Mouse (Mus musculus) CH12F3 (cell line): Measurements from ENCODE around the gene Slc15a2.

Experiments
- in situ Hi-C: fragments of 300-500 bp; cut with MboI; formaldehyde crosslinking; loops from 2 replicates; pipeline ENCODE4 v1.14.3; 2020; ENCODE audit warnings: low sequenced_read_pairs

Slc15a2 gene

GRCm38 (mm10) chr16:36770830-36771229 is 13.9 kb downstream of the Slc15a2 start:
- in situ Hi-C loops: no loop called here

GRCm38 (mm10) chr16:36770191-36770771 is 14.5 kb downstream of the Slc15a2 start:
- in situ Hi-C loops: no loop called here

DNA sequence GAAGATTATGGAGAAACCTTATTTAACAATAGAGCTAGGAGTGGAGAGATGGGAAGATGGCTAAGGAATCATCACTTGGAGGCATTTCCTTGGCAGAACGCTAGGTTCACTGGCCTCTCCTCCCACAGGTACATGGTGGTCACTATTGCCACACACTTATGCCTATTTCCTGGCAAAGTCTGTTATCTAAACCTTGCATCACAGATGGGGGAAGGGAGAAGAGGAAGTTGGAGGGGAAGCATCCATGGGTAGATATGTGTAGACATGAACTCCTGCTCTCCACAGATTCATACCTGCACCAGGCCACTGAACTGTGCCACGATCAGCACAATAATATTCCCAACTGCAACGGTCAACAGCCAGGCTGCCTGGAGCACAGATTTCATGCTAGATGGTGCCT is 32.8 kb downstream of the Slc15a2 start:
- in situ Hi-C loops: no loop called here

- in situ Hi-C loops: no loop called here
Measured at GRCm38 (mm10) chr16:36747767-36748166, 37.0 kb downstream of the Slc15a2 start.

DNA sequence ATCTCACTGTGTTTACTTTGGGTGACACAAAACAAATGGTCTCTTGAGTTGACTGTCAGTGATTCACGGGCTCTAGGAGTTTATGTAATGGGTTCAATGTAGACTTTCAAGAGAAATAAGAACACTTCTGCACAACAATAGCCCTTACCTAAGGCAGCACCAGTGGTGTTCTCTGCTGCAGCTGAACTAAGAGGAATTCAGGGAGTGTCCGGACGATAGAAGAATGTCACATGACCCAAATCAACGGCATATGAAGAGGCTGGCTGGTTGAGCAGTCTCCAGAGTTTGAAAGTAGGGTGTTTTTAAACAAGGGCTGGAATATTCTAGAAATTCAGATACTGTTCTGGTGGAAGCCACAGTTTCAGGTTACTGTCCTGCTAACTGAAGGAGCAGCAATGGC is 37.7 kb downstream of the Slc15a2 start:
- in situ Hi-C loops: no loop called here

GRCm38 (mm10) chr16:36743580-36743979 is 41.2 kb downstream of the Slc15a2 start:
- in situ Hi-C loops: no loop called here

DNA sequence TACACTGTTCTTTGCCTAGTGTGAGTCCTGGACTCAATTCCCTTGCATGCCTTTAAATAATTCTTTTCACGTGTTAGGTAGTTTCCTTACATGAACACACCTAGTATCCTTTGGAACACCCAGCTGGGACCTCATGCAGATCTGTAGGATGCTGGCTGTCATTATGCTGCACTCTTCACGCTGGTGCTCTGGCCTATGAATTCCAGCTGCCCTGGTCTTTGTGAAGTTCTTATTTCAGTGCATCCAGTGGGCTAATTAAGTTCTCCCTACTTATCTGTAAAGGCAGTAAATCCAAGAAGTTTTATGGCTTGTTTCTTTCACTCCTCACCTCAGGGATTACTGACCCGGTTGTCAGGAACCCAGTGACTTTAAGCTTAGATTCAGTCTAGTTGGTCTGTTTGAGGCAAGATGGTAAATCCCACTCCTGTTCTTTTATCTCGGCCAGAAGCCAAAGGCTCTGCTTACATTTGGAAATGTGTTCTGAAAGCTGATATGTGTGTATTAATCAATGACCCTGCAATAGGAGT is 45.3 kb downstream of the Slc15a2 start:
- in situ Hi-C loops: no loop called here

DNA sequence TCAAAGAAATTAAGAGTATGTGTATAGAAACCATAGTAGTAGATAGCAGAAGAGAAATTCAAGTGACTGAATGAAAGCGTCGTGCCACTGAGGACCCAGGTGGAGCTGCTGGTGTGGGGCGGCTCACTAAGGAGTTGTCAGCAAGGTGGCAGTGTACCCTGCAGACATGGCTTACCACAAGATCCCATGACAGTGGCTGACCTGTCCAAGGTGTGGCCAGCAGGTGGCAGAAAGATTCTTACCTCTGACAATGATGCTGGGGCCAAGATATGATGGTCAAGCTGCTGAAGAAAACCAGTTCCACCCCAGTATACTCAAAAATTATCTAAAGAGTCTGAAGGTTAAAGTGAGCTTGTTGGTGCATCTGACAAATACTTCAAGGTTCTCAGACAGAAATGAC is 49.3 kb downstream of the Slc15a2 start:
- in situ Hi-C loops: no loop called here

GRCm38 (mm10) chr16:36733827-36734226 is 50.9 kb downstream of the Slc15a2 start:
- in situ Hi-C loops: no loop called here

DNA sequence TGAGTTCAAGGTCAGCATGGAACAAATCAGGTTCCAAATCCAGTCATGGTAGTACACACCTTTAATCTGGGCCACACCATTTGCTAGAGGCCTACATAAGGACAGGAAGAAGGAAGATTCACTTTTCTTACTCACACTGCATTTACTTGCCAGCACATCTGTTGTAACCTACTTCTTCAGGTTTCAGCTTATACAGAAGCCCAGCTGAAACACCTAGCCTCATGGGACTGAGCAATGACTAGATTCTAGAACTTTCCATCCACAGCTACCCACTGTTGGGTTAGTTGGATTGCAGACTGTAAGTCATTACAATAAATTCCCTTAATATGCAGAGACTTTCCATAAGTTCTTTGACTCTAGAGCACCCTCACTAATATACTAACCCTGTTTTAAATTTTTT is 52.2 kb downstream of the Slc15a2 start:
- in situ Hi-C loops: no loop called here

GRCm38 (mm10) chr16:36728959-36729358 is 55.8 kb downstream of the Slc15a2 start:
- in situ Hi-C loops: loop anchor here (5.0 to 10.0 kb wide), 2 partner anchors 83 to 254 kb away; no protein-coding TSS in a partner anchor

DNA sequence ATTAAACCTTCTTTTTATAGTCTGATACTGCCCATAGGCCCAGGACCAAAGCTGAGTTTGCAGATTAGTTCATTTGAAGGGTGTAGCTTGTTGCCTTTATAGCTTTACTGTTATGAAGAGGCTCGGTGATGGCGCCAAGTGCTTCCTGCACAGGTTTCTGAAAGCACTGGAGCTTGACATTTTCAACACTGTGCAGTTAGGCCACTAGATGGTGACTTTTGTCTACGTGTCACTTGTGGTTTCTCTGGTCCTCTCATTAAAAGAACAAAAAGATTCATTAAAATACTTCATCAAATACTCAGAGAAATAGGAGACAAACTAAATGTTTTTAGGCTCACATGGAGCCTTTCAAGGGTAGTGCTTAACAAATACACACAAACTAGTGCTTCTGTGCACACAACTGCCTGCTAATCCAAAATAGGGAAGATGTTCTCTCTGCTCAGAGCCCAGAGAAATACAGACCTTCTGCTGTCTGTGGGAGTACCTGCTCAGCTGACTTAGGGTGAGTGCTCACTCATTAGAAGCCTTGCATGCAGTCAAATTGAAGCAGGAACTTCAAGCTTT is 60.8 kb downstream of the Slc15a2 start:
- in situ Hi-C loops: loop anchor here (10.0 kb wide), 1 partner anchor 249 kb away; no protein-coding TSS in a partner anchor

- in situ Hi-C loops: loop anchor here (10.0 kb wide), 1 partner anchor 248 kb away; no protein-coding TSS in a partner anchor
Measured at GRCm38 (mm10) chr16:36722739-36723138, 62.0 kb downstream of the Slc15a2 start.

GRCm38 (mm10) chr16:36720194-36721055 is 64.3 kb downstream of the Slc15a2 start:
- in situ Hi-C loops: loop anchor here (10.0 kb wide), 1 partner anchor 246 kb away; no protein-coding TSS in a partner anchor

DNA sequence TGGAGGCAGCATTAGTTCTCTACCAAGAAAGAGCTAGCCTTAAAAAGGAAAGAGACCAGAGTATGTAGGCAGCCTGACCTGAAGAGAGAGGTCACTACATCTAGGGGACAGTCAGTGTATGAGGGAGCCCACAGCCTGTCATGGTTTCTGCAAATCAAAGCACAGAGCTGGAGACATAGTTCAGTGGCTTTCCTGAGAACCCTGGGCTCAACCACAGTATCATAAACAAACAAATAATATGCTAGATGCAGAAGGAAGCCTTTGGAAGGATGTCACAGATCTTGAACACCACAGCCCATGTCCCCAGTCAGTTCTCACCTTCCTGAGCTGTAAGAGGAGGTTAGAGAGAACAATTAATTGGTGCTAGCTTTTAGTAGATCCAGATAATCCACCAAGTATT is 66.1 kb downstream of the Slc15a2 start:
- in situ Hi-C loops: no loop called here

GRCm38 (mm10) chr16:36717481-36717880 is 67.3 kb downstream of the Slc15a2 start:
- in situ Hi-C loops: no loop called here

- in situ Hi-C loops: no loop called here
Measured at GRCm38 (mm10) chr16:36711760-36712159, 73.0 kb downstream of the Slc15a2 start.

DNA sequence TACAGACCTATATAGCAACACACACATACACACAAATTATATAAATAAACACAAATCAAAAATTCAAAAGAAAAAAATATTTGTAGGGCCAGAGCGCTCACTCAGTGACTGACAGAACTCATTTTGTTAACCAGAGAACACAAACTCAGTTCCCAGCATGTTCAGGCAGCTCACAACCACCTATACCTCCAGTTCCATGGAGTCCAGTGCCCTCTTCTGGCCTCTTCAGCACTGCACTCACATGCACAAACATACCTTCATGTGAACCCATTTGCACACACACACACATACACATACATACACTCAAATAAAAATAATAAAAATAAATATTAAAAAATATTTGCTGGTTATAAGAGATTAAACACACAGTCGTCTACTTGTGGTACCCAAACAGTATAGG is 74.0 kb downstream of the Slc15a2 start:
- in situ Hi-C loops: no loop called here

- in situ Hi-C loops: no loop called here
Measured at GRCm38 (mm10) chr16:36709405-36709804, 75.4 kb downstream of the Slc15a2 start.

GRCm38 (mm10) chr16:36708751-36709150 is 76.0 kb downstream of the Slc15a2 start:
- in situ Hi-C loops: no loop called here

GRCm38 (mm10) chr16:36707702-36708423 is 76.9 kb downstream of the Slc15a2 start:
- in situ Hi-C loops: no loop called here
